Mouse (Mus musculus) CD4-positive, CD25-positive, alpha-beta regulatory T cell, adult 4 months (primary cell): ENCODE measurements around the gene Map3k6. TPM values are rescaled to one million over a fixed set of nuclear protein-coding genes. Genes with fewer than 3 reads are reported as not detected.
A peak's percentile ranks its signal among the peaks of the same experiment; 100 is the strongest.

Source experiments
- ATAC-seq: one replicate; pipeline ENCODE4 v1.8.0; 2017
- polyA plus RNA-seq, 2 experiments: library from polyadenylated mRNA; unstranded; fragments of 100-300 nt; shearing (Covaris generic); gene quantifications; one replicate each; pipeline ENCODE4 v1.2.1; 2017

Map3k6 gene
- polyA plus RNA-seq, 2 experiments from 2014 or later: 0.62 TPM; not detected in 1

DNA sequence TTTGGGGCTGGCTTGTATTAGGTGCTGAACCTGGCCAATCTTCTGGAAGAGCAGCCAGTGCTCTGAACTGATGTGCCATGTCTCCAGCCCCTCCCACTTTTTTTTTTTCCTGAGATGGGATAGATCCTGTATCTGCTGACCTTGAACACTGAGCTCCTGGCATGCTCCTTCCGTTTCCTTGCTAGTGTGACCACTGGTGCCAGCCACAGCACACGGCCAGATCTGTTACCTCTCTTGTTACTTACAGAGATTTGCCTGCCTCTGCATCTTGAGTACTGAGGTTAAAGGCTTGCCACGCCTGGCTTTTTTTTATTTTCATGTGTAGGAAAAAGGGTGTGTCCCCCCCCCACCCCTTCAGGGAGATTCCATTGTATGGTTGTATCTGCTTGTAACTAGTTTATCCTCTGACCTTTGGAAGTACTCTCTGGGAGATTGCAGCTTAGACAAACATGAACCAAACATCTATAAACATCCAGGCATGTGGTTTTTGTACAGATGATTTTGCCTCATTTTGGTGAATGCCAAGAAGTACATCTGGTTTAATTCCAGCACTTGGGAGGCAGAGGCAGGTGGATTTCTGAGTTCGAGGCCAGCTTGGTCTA is 46.0 kb downstream of the Map3k6 start:
- ATAC-seq: no peak

DNA sequence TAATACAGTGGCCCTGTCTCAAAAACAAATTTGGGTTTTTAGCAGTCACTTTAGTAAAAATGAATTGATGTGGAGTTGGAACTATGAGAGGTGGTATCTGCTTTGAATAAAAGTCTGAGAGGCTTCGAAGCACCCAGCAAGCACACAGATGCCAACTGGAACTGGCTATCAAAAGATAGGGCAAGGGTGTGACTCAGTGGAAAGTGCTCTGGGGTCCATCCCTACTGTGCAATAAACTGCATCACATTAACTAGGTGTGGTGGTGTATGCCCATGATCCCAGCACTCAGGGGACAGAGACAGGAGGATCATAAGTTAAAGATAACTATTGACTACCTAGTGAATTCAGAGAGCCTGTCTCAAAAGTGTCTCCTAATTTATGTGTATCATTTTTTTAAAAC is 50.6 kb downstream of the Map3k6 start:
- ATAC-seq: no peak

- ATAC-seq: no peak
These were observed 51.8 kb downstream of the Map3k6 start for GRCm38 (mm10) chr4:133292405-133292804.

GRCm38 (mm10) chr4:133292901-133293843 is 52.6 kb downstream of the Map3k6 start:
- no peak for ATAC-seq

DNA sequence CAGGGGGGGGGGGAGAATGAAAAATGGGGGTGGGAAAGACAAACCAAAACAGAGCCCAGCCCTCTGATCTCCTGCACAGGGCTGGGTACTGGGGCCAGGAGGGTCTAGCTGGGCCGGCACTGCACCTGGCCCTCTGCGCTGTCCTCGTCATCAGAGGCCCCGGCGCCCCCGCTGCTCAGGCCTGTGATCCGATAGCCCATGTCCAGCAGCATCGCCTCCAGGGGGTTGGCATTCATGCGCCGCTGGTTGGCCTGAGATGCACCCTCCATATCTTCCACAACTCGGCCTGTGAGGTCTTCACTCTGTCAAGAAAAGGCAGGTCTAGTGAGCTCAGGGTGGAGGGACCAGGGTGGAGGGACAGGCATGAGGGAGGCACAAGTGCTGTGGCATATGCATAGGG is 53.5 kb downstream of the Map3k6 start:
- ATAC-seq: no peak

DNA sequence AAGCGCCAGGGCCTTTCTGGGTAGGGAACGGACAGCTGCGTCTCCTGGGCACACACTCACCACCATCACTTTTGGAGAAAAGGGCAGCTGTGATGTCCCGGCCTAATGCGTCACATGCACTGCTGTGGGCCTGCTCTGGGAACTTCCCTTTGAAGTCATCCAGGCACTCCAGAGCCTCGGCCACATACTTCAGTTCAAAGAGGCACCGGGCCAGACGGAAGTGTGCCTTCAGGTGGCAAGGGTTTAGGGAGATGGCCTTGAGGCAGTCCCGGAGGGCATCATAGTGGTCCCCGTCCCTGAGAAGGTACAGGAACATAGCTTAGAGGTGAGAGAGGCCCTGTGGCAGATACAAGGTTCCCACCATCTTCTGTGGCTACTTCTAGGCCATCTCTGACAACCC is 56.7 kb downstream of the Map3k6 start:
- ATAC-seq: no peak

DNA sequence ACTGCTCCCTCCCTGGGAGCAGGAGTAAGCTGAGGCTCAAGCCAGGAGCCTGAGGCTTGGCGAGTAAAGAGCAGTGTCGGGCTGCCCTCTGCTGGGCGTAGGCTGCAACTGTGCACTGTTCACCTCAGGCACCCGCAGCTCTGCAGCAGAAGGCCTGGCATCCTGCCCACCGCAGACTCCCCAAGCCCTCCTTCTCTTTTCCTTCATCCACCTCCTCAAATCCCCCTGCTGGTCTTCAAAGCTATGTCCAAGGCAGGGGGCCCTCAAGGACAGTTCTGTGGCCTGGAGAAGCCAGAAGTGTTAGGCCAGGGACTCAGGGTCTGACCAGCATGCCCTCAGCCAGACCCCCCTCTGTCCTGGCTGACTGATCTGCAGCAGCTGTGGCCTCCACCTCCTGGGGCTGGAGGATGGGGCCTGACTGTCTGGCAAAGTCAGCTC is 57.2 kb downstream of the Map3k6 start:
- ATAC-seq: peak; percentile 90

DNA sequence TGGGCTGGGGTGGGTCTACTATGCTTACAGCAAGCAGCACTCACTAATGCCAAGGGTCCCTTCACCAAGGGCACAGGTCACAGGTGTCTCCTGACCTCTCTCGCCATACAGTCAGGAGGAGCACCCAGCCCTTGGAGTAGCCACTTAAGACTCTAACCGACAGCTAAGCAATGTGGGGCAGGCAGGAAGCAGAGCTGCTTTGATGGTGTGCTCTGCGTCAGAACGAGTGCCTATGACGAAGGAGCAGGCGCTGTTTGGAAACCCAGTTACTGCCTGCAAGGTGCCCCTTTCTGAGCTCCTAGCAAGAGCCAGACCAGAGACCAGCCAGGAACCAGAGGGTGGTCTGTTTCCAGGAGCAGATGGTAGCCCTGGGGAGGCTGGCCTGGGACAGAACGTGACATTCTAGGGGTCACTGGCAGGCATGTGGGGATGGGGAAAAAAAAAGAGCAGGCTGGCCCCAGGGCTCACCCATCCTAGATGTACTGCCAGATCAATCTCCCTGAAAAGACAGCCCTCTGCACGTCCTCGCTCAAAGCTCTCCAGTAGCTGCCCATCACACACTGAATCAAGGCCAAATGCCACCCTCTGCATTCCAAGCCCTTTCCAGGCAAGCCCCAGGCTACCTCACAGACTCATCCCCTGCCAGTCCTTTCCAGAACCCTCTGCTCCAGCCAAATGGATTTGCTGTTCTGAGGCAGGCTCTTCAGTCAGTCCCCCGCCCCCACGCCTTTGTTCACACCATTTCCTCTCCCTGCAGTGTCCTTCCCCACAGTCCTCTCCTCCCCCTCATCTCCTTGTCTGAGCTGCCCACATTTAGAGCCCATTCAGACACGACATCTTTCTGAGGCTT is 58.1 kb downstream of the Map3k6 start:
- peak; percentile 59 for ATAC-seq

- no peak for ATAC-seq
These were observed 59.1 kb downstream of the Map3k6 start for GRCm38 (mm10) chr4:133299701-133300100.

GRCm38 (mm10) chr4:133300421-133300820 is 59.8 kb downstream of the Map3k6 start:
- ATAC-seq: no peak

DNA sequence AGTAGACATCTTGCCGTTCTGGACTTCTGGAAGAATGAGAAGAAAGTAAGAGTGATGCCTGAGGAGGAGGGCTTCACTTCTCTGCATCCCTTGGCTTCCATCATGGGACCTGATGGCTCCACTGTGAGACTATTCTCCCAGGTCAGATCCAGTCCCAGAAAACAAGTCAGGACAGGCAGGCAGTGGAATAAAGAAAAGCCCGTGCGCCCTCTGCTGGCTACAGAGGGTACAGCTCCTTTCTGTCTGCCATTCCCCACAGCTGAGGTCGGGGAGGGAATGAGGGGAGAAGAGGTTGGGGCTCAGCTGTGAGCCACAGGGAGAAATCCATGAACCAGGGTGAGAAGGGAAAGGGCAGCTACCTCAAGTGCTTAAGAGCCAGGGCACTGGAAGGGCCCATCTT is 61.2 kb downstream of the Map3k6 start:
- ATAC-seq: no peak

Other genes starting within 250 kb of the Map3k6 start
- gene Ahdc1, start 229.6 kb upstream of the Map3k6 start, polyA plus RNA-seq: 1 to 10 TPM; 2.6 to 3.7 TPM
- 10 to 100 TPM; 69.2 to 76.3 TPM for gene Wasf2, start 110.3 kb upstream of the Map3k6 start, polyA plus RNA-seq
- gene Cd164l2, start 28.7 kb upstream of the Map3k6 start, polyA plus RNA-seq: under 1 TPM in 1 of 2 experiments, not detected in 1; 0.54 TPM
- not detected for gene Gpr3, start 28.3 kb upstream of the Map3k6 start, polyA plus RNA-seq
- gene Sytl1, start 22.3 kb downstream of the Map3k6 start, polyA plus RNA-seq: 10 to 100 TPM; 22.1 to 39.4 TPM
- gene Tmem222, start 37.0 kb downstream of the Map3k6 start, polyA plus RNA-seq: 10 to 100 TPM; 83.4 to 93.2 TPM
- gene Wdtc1, start 112.7 kb downstream of the Map3k6 start, polyA plus RNA-seq: 1 to 10 TPM; 4.2 to 7.8 TPM
- 10 to 100 TPM in 1 of 2 experiments, 1 to 10 TPM in 1; 9.9 to 19.4 TPM for gene Slc9a1, start 128.9 kb downstream of the Map3k6 start, polyA plus RNA-seq
- not detected for gene Tent5b, start 239.3 kb downstream of the Map3k6 start, polyA plus RNA-seq